Mouse (Mus musculus): ENCODE results near the gene Tmem91. TPM values are rescaled to one million over a fixed set of nuclear protein-coding genes. Genes with fewer than 3 reads are reported as not detected.

Tmem91 gene
- polyA plus RNA-seq, 1 experiment from 2014 or later: 2.0 TPM

GRCm38 (mm10) chr7:25715731-25716271, 40.8 kb upstream of the Tmem91 start:
- H3K4me2 ChIP-seq (replicated peaks; ENCODE audit: low read depth, low read length): no peak overlapping the region
- H3K4me1 ChIP-seq (ENCODE audit: insufficient read depth, low read depth, low read length): no peaks in the 10 kb centered on the region; the same call in 1 of the 2 replicates
- H3K27ac ChIP-seq (ENCODE audit: low read length): no peak overlapping the region
- no peak overlapping the region for H3K9ac ChIP-seq (replicated peaks; ENCODE audit: low read depth)
- no peak for ATAC-seq
- peaks cover 27% of the 10 kb centered on the region for H3K36me3 ChIP-seq (ENCODE audit: insufficient read depth, low read length)
- no peak overlapping the region for H3K4me3 ChIP-seq (ENCODE audit: low read depth, low read length)
- H3K9me3 ChIP-seq (ENCODE audit: low read length): no peaks in the 10 kb centered on the region
- WGBS: 95% methylated on average over 22 of the region's 22 CpGs
- no peak for DNase-seq (ENCODE audit: low spot score)
- no peaks in the 10 kb centered on the region for H3K27me3 ChIP-seq (replicated peaks; ENCODE audit: insufficient read depth, low read length)
- TF ChIP-seq EP300 (IDR thresholded peaks at IDR 0.05) (no peak), CTCF (IDR thresholded peaks at IDR 0.05) (no peak)

DNA sequence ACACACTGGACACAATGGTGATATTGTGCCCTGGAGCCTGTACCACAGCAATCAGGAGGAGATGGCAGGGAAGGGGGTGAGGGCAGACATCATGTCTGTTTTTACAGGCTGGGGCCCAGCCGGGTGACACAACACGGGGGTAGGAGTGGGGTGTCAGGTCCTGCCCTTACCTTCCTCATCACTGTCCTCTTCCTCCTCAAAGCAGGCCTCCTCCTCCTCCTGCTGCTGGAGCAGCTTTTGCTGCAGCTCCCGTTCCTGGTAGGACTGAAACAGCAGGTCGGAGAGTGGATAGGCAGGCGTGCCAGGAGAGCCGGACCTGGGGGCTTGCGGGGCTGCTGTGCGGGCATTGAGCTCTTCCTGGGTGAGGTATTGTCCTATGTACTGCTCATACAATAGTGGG, 39.6 kb upstream of the Tmem91 start:
- DNase-seq (ENCODE audit: low spot score) (no peak), ATAC-seq (no peak)
- H3K4me1 ChIP-seq (ENCODE audit: insufficient read depth, low read depth, low read length): peaks cover 8% of the 10 kb centered on the region; the same call in 1 of the 2 replicates
- no peak overlapping the region for H3K4me3 ChIP-seq (ENCODE audit: low read depth, low read length)
- H3K9me3 ChIP-seq (ENCODE audit: low read length): no peaks in the 10 kb centered on the region
- TF ChIP-seq CTCF (IDR thresholded peaks at IDR 0.05): no peak
- no peak for TF ChIP-seq EP300 (IDR thresholded peaks at IDR 0.05)
- no peak overlapping the region for H3K9ac ChIP-seq (replicated peaks; ENCODE audit: low read depth)
- WGBS: 89% methylated on average over 8 of the region's 8 CpGs
- H3K27ac ChIP-seq (ENCODE audit: low read length): no peak overlapping the region
- H3K36me3 ChIP-seq (ENCODE audit: insufficient read depth, low read length): peaks cover 27% of the 10 kb centered on the region
- H3K4me2 ChIP-seq (replicated peaks; ENCODE audit: low read depth, low read length): no peak overlapping the region
- H3K27me3 ChIP-seq (replicated peaks; ENCODE audit: insufficient read depth, low read length): no peaks in the 10 kb centered on the region

GRCm38 (mm10) chr7:25712801-25713200, 37.8 kb upstream of the Tmem91 start:
- no peaks in the 10 kb centered on the region for H3K9me3 ChIP-seq (ENCODE audit: low read length)
- H3K4me1 ChIP-seq (ENCODE audit: insufficient read depth, low read depth, low read length): peaks cover 8% of the 10 kb centered on the region; the same call in 1 of the 2 replicates
- H3K36me3 ChIP-seq (ENCODE audit: insufficient read depth, low read length): peaks cover 27% of the 10 kb centered on the region
- no peak overlapping the region for H3K4me2 ChIP-seq (replicated peaks; ENCODE audit: low read depth, low read length)
- H3K4me3 ChIP-seq (ENCODE audit: low read depth, low read length): no peak overlapping the region
- WGBS: 88% methylated on average over 9 of the region's 9 CpGs
- no peak overlapping the region for H3K27ac ChIP-seq (ENCODE audit: low read length)
- H3K9ac ChIP-seq (replicated peaks; ENCODE audit: low read depth): no peak overlapping the region
- ATAC-seq (no peak), DNase-seq (ENCODE audit: low spot score) (no peak)
- no peak for TF ChIP-seq EP300 (IDR thresholded peaks at IDR 0.05)
- no peak for TF ChIP-seq CTCF (IDR thresholded peaks at IDR 0.05)
- H3K27me3 ChIP-seq (replicated peaks; ENCODE audit: insufficient read depth, low read length): no peaks in the 10 kb centered on the region

GRCm38 (mm10) chr7:25711731-25712197, 36.8 kb upstream of the Tmem91 start:
- no peaks in the 10 kb centered on the region for H3K9me3 ChIP-seq (ENCODE audit: low read length)
- peaks cover 8% of the 10 kb centered on the region for H3K4me1 ChIP-seq (ENCODE audit: insufficient read depth, low read depth, low read length)
- no peak for ATAC-seq
- peaks cover 27% of the 10 kb centered on the region for H3K36me3 ChIP-seq (ENCODE audit: insufficient read depth, low read length)
- H3K27me3 ChIP-seq (replicated peaks; ENCODE audit: insufficient read depth, low read length): no peaks in the 10 kb centered on the region
- H3K27ac ChIP-seq (ENCODE audit: low read length): no peak overlapping the region
- H3K9ac ChIP-seq (replicated peaks; ENCODE audit: low read depth): no peak overlapping the region
- WGBS: 52% methylated on average over 7 of the region's 7 CpGs
- no peak overlapping the region for H3K4me2 ChIP-seq (replicated peaks; ENCODE audit: low read depth, low read length)
- H3K4me3 ChIP-seq (ENCODE audit: low read depth, low read length): no peak overlapping the region
- TF ChIP-seq CTCF (IDR thresholded peaks at IDR 0.05) (no peak), EP300 (IDR thresholded peaks at IDR 0.05) (no peak)
- DNase-seq (ENCODE audit: low spot score): no peak

DNA sequence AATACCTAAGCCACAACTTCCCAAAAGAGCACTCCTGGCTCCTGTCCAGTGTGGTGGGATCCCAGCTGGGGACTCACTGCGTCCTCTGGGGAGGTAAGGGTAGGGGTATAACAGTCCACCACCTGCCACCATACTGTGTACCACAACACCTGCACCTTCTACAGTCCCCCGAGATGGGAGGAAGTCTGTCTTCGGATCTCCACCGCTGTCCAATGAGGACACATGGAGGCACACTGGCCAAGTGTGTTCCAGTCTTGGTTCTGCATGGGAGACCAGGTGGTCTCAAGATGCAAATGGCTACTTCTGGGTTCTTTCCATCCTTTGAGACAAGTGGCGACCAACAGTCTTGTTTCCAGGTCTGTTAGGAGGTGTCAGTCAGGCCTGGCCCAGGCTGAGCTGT, 36.2 kb upstream of the Tmem91 start:
- Histone ChIP-seq H3K9me3 (ENCODE audit: low read length) (no peaks in the 10 kb centered on the region), H3K27me3 (replicated peaks; ENCODE audit: insufficient read depth, low read length) (no peaks in the 10 kb centered on the region), H3K9ac (replicated peaks; ENCODE audit: low read depth) (no peak overlapping the region), H3K36me3 (ENCODE audit: insufficient read depth, low read length) (peaks cover 27% of the 10 kb centered on the region), H3K27ac (ENCODE audit: low read length) (no peak overlapping the region), H3K4me2 (replicated peaks; ENCODE audit: low read depth, low read length) (no peak overlapping the region), H3K4me3 (ENCODE audit: low read depth, low read length) (no peak overlapping the region), H3K4me1 (ENCODE audit: insufficient read depth, low read depth, low read length) (peaks cover 12% of the 10 kb centered on the region)
- 58% methylated on average over 5 of the region's 5 CpGs for WGBS
- DNase-seq (ENCODE audit: low spot score) (no peak), ATAC-seq (no peak)
- TF ChIP-seq EP300 (IDR thresholded peaks at IDR 0.05) (no peak), CTCF (IDR thresholded peaks at IDR 0.05) (no peak)

DNA sequence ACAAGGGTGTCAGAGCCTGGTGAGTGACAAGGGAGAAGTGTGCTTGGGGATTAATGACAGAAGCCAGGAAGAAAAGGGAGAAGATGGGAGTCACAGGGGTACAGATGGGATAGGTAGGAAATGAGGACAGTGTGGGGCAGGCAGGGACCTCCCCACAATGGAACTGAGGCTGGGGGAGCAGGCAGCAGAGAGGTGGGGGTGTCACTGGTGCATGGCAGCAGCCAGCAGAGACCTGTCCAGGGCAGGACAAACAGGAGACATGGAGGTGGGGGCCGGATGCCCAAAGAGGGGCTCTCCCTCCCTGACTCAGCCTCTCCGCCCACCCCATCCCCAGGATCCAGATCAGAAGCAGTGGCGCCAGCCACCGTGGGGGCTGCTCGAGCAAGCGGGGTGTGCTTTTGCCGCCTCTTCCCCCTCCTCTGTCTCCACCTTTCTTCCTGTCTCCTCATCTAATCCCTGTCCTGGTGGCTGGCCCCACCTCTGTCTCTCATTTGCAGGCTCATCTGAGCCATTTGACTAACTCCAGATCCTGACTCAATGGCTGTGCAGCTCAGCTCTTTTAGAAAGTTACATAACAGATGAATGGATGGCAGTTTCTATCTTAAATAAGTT, 35.7 kb upstream of the Tmem91 start:
- Histone ChIP-seq H3K27ac (ENCODE audit: low read length) (0 out of 2 replicates have a peak overlapping the region, but pooled peaks have one; percentile 43), H3K4me3 (ENCODE audit: low read depth, low read length) (no peak overlapping the region), H3K4me2 (replicated peaks; ENCODE audit: low read depth, low read length) (0 out of 2 replicates have a peak overlapping the region, but pooled peaks have one; percentile 2)

More for the DNA sequence above, 35.7 kb upstream of the Tmem91 start:
- H3K27me3 ChIP-seq (replicated peaks; ENCODE audit: insufficient read depth, low read length): no peaks in the 10 kb centered on the region
- H3K4me1 ChIP-seq (ENCODE audit: insufficient read depth, low read depth, low read length): peaks cover 14% of the 10 kb centered on the region
- no peaks in the 10 kb centered on the region for H3K9me3 ChIP-seq (ENCODE audit: low read length)
- ATAC-seq (no peak), DNase-seq (ENCODE audit: low spot score) (no peak)
- 21% methylated on average over 6 of the region's 7 CpGs for WGBS
- TF ChIP-seq CTCF (IDR thresholded peaks at IDR 0.05) (no peak), EP300 (IDR thresholded peaks at IDR 0.05) (no peak)
- H3K9ac ChIP-seq (replicated peaks; ENCODE audit: low read depth): 0 out of 2 replicates have a peak overlapping the region, but pooled peaks have one; percentile 3
- H3K36me3 ChIP-seq (ENCODE audit: insufficient read depth, low read length): peaks cover 24% of the 10 kb centered on the region

Data from lung, postnatal 0 days (tissue).